Mouse (Mus musculus) olfactory bulb, adult 2 months (tissue): ENCODE measurements around the gene Gp1bb.

ENCODE experiments used
- CTCF ChIP-seq: fragments of 200-500 bp; IDR thresholded peaks from 2 replicates; pipeline ENCODE4 v1.5.1; 2012; ENCODE audit warnings: low read depth, mild to moderate bottlenecking, low read length, moderate library complexity; ENCODE audit not compliant: insufficient read depth
- POLR2A ChIP-seq: fragments of 200-500 bp; IDR thresholded peaks from 2 replicates; pipeline ENCODE4 v1.6.1; 2012; ENCODE audit warnings: mild to moderate bottlenecking, low read depth, low read length, moderate library complexity; ENCODE audit not compliant: insufficient read depth

GRCm38 (mm10) chr16:18608226-18608625, 14.0 kb downstream of the Gp1bb start:
- TF ChIP-seq CTCF, result no peak
- TF ChIP-seq POLR2A, result no peak
